Mouse (Mus musculus) kidney, embryonic 14.5 days (tissue): ENCODE measurements around the gene Efcab3. TPM values are rescaled to one million over a fixed set of nuclear protein-coding genes. Genes with fewer than 3 reads are reported as not detected.

Source experiments
- ATAC-seq: fragments of 200-750 bp; cut with Nextera tagmentation; 2 replicates; pipeline ENCODE4 v1.8.0; 2017; ENCODE audit warnings: moderate number of reproducible peaks, mild to moderate bottlenecking, moderate TSS enrichment, moderate library complexity; ENCODE audit not compliant: low FRiP score, low TSS enrichment
- H3K27ac ChIP-seq: fragments of 300-500 bp; sonication (generic); 2 replicates; pipeline ENCODE4 v1.5.1; 2014; ENCODE audit warnings: low read depth, mild to moderate bottlenecking, low read length, moderate library complexity, mixed read lengths
- H3K27me3 ChIP-seq: fragments of 300-500 bp; sonication (generic); 2 replicates; pipeline ENCODE4 v1.6.1; 2014; ENCODE audit warnings: mild to moderate bottlenecking, low read length; ENCODE audit not compliant: control insufficient read depth, insufficient read depth
- H3K36me3 ChIP-seq: fragments of 300-500 bp; sonication (generic); 2 replicates; pipeline ENCODE4 v1.6.1; 2014; ENCODE audit warnings: low read length, mixed read lengths; ENCODE audit not compliant: control insufficient read depth, insufficient read depth
- H3K4me1 ChIP-seq: fragments of 300-500 bp; sonication (generic); 2 replicates; pipeline ENCODE4 v1.6.1; 2014; ENCODE audit warnings: low read length, mixed read lengths; ENCODE audit not compliant: control insufficient read depth, insufficient read depth
- H3K4me2 ChIP-seq: fragments of 300-500 bp; sonication (generic); replicated peaks from 2 replicates; pipeline ENCODE4 v1.6.1; 2014; ENCODE audit warnings: low read depth, mild to moderate bottlenecking, low read length
- H3K4me3 ChIP-seq: fragments of 300-500 bp; sonication (generic); 2 replicates; pipeline ENCODE4 v1.5.1; 2014; ENCODE audit warnings: mild to moderate bottlenecking, low read length
- H3K9ac ChIP-seq: fragments of 300-500 bp; sonication (generic); 2 replicates; pipeline ENCODE4 v1.6.1; 2014; ENCODE audit warnings: low read depth, mild to moderate bottlenecking, low read length, moderate library complexity
- H3K9me3 ChIP-seq: fragments of 300-500 bp; sonication (generic); 2 replicates; pipeline ENCODE4 v1.6.1; 2016; ENCODE audit warnings: low read length; ENCODE audit not compliant: control insufficient read depth
- WGBS: fragments of 180-500 bp; shearing (Covaris S2); extraction: QIAGEN DNeasy Blood & Tissue Kit; methylation state at CpG from one replicate; pipeline ENCODE4 v1.1.7; 2014; 5-methylcytosine and 5-hydroxymethylcytosine counted together
- polyA plus RNA-seq: library from polyadenylated mRNA; unstranded; fragments of >200 nt; fragmentation: Nextera tagmentation; extraction: Ambion mirVana; gene quantifications from 2 replicates; pipeline ENCODE4 v1.2.1, GENCODE M21; 2014

Gene Efcab3
- polyA plus RNA-seq, 1 experiment from 2014 or later: 0.99 TPM

DNA sequence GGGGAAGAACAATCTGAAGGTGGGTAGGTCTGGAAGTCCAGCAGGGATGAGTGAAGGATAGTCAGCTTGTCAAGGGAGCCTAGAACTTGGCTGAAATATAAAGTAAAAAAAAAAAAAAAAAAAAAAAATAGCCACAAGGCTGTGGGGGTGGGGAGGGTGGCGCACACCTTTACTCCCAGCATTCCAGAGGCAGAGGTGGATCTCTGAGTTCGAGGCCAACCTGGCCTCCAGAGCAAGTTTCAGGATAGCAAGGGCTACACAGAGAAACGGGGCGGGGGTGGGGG is 88.6 kb downstream of the Efcab3 start:
- no peaks in the 10 kb centered on the region for H3K27me3 ChIP-seq
- no peaks in the 10 kb centered on the region for H3K36me3 ChIP-seq
- 0 out of 2 replicates have a peak overlapping the region, but pooled peaks have one; percentile 12 for H3K4me2 ChIP-seq
- no peak for ATAC-seq
- H3K4me1 ChIP-seq: peaks cover 18% of the 10 kb centered on the region
- WGBS: 63% methylated on average over 2 of the region's 4 CpGs
- H3K27ac ChIP-seq: no peak overlapping the region
- H3K4me3 ChIP-seq: no peak overlapping the region
- H3K9me3 ChIP-seq: no peaks in the 10 kb centered on the region
- H3K9ac ChIP-seq: no peak overlapping the region

DNA sequence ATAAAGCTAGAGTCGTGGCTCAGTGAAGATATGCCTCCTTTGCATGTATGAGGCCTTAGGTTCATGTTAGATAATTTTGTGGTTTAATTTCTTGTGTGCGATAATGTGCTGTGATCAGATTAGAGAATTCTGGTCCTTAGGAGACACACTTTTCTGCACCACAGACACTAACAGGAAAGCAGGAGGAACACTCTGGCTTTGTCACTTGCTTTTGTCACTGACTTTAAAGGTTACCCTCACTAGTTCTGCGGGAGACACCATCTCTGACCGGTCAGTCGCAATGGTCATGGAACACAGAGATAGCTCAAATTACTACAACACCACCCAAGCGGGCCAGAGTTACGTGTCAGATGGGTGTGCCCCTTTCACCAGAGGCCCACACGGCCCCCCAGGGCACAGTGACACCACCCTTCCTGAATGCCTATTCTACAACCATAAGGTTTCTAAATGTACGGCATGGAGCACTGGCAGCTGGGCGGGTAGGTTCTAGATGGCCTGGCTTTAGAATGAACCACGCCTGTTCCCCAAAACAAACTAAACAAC is 89.0 kb downstream of the Efcab3 start:
- Histone ChIP-seq H3K9ac (no peak overlapping the region), H3K4me2 (no peak overlapping the region), H3K36me3 (no peaks in the 10 kb centered on the region), H3K4me1 (peaks cover 18% of the 10 kb centered on the region), H3K27me3 (no peaks in the 10 kb centered on the region), H3K27ac (no peak overlapping the region), H3K9me3 (no peaks in the 10 kb centered on the region), H3K4me3 (no peak overlapping the region)
- ATAC-seq: no peak
- WGBS: 63% methylated on average over 11 of the region's 11 CpGs

DNA sequence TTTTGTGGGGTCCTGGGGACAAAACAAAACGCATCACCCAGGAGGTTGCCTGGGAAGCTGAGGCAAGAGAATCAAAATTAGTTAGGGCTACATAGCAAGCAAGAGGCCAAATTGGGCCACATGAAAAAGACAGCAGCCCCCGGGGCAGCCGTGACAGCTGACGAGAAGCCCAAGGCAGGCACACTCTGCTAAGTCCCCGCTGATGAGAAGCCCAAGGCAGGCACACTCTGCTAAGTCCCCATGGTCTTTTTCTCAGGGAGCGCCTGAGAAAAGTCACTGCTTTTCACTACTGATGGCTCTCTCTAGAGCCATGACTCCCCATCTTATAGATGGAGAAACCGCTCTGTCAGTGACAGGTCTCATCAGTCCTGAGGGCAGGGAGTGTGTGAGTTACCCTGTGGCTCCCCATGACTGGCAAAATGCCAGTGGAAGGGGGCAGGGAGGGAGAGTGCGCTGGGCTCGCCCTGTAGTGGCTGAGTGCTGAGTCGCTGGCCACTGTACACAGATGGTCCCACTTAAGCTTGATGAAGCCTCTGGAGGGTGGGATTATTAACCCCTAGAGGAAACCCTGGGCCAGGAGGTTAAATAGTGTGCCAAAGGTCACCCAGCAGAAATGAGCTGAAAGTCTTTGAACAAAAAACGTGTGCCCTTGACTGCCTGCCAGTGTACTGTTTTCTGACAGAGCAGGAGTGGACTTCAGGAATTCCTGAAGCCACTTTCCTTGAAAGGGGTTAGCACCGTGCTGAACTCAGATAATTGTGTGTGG is 89.9 kb downstream of the Efcab3 start:
- Histone ChIP-seq H3K9me3 (no peaks in the 10 kb centered on the region), H3K9ac (no peak overlapping the region), H3K36me3 (no peaks in the 10 kb centered on the region), H3K27ac (no peak overlapping the region), H3K4me3 (no peak overlapping the region), H3K4me2 (no peak overlapping the region), H3K4me1 (peaks cover 18% of the 10 kb centered on the region), H3K27me3 (no peaks in the 10 kb centered on the region)
- WGBS: 24% methylated on average over 12 of the region's 12 CpGs
- ATAC-seq: peak; percentile 80

DNA sequence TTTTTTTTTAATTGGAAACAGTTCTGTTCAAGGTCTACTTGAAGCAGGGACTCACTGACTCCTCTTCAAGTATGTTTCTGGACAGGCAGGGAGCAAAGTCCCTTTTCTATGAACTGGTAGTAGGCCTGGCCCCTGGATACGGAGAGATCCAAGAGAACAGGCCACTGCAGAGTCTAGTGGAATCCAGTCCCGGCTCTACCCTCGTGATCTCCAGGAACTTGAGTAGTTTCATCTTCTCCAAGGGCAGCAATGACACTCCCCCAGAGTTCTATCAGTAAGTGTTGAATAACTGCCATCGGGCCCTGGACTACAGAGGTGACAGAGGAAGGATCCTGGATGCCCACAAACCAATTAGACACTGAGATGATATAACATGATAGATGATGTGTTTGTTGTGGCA is 92.5 kb downstream of the Efcab3 start:
- Histone ChIP-seq H3K27me3 (no peaks in the 10 kb centered on the region), H3K4me1 (peaks cover 18% of the 10 kb centered on the region), H3K9ac (no peak overlapping the region), H3K27ac (no peak overlapping the region), H3K4me2 (no peak overlapping the region), H3K36me3 (no peaks in the 10 kb centered on the region), H3K4me3 (no peak overlapping the region), H3K9me3 (no peaks in the 10 kb centered on the region)
- ATAC-seq: no peak
- 40% methylated on average over 4 of the region's 4 CpGs for WGBS

DNA sequence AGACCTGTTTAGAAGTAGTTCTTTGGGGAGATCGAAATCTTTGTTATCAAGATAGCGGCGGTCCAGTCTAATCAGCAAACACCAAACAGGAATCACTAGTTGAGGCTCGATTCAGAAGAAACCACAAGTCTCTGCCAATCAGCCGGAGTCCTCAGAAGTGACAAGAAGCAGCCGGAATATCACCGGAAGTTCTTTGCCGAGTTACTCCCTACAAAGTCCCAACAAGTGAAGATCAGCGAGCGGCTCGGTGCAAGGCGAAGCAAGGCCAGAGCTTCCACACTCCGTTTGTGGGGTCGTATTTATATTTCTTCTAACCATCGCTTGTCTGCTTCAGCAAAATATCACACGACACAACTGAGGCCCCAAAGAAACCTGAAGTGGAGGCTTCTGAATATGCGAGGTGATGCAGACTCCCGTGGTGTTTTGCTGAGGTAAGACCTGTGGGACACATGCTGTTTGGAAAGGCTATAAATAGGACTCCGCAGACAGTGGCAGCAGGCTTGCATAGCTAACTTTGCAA is 93.4 kb downstream of the Efcab3 start:
- H3K36me3 ChIP-seq: no peaks in the 10 kb centered on the region
- no peak overlapping the region for H3K4me2 ChIP-seq
- no peak overlapping the region for H3K4me3 ChIP-seq
- WGBS: 85% methylated on average over 19 of the region's 19 CpGs
- no peak overlapping the region for H3K9ac ChIP-seq
- H3K27me3 ChIP-seq: no peaks in the 10 kb centered on the region
- H3K27ac ChIP-seq: no peak overlapping the region
- no peaks in the 10 kb centered on the region for H3K9me3 ChIP-seq
- H3K4me1 ChIP-seq: peaks cover 14% of the 10 kb centered on the region
- no peak for ATAC-seq

DNA sequence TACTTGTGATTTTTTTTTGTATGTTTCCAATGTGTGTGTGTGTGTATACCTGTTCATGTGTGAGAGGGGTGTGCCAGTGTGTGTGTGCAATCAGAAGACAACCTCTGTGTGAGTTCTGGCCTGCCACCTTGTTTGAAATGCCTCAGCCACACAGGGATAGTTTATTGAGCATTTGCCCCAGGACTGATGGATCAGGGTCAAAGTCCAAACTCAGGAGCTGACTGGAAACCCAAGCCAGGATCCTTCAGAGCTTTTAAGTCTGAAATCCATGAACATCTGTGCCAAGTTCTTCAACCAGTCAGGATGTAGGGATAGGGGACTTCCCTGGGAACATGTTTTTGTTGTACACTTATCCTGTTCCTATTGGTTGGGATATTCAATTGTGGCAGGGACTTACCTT is 94.7 kb downstream of the Efcab3 start:
- no peaks in the 10 kb centered on the region for H3K36me3 ChIP-seq
- no peak overlapping the region for H3K4me3 ChIP-seq
- peaks cover 7% of the 10 kb centered on the region for H3K4me1 ChIP-seq
- no peak overlapping the region for H3K4me2 ChIP-seq
- no peak for ATAC-seq
- H3K9ac ChIP-seq: no peak overlapping the region
- no peaks in the 10 kb centered on the region for H3K27me3 ChIP-seq
- no peak overlapping the region for H3K27ac ChIP-seq
- H3K9me3 ChIP-seq: peaks cover 7% of the 10 kb centered on the region; the same call in 1 of the 2 replicates

DNA sequence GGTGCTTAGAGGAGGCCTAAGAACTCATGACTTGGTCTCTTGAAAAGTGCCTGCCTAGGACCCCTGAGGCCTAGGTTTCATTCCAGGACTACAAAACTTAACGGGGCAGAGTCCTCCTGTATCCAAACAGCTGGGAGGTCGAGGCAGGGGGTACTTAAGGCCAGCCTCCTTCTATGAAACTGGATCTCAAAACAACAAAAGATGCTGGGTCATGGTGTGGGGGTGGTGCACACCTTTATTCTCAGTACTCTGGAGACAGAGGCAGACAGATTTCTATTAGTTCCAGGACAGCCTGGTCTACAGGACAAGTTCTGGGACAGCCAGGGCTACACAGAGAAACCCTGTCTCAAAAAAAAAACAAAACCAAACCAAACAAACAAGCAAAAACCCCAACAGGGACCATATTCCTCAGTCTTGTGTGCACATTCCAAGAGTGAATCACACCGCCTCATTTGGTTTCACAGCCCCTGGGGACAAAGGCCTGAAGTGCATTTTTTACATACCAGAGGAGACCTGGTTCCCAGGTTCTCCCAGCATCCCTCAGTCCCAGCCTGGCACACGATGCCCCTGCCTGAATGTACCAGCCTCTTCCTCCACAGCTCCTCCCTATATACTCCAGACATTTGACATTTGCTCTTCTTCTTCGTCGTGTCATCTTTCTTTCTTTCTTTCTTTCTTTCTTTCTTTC is 96.4 kb downstream of the Efcab3 start:
- H3K4me2 ChIP-seq: no peak overlapping the region
- no peak overlapping the region for H3K4me3 ChIP-seq
- H3K36me3 ChIP-seq: no peaks in the 10 kb centered on the region
- H3K4me1 ChIP-seq: no peaks in the 10 kb centered on the region
- H3K9ac ChIP-seq: no peak overlapping the region
- 65% methylated on average over 6 of the region's 6 CpGs for WGBS
- ATAC-seq: no peak
- no peak overlapping the region for H3K27ac ChIP-seq
- H3K9me3 ChIP-seq: peaks cover 16% of the 10 kb centered on the region
- H3K27me3 ChIP-seq: no peaks in the 10 kb centered on the region

DNA sequence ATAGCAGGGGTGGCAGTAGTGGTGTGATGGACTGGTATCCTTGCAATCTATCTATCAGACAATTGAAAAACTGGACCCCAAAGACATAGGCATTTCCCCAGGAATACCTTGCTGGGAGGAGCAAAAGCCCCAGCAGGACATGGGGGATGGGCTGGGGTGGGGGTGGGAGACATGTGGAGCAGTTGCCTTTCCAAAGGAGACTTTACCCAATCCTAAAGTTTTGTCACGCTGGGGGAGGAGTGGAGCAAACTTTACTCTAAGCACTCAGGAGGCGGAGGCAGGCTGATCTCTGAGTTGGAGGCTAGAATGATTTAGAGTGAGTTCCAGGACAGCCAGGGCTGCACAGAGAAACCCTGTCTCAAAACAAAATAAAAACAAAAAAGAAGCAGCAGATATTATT is 98.0 kb downstream of the Efcab3 start:
- no peak overlapping the region for H3K4me3 ChIP-seq
- no peak overlapping the region for H3K27ac ChIP-seq
- 92% methylated on average over 2 of the region's 2 CpGs for WGBS
- peaks cover 27% of the 10 kb centered on the region for H3K9me3 ChIP-seq
- no peaks in the 10 kb centered on the region for H3K27me3 ChIP-seq
- no peak overlapping the region for H3K4me2 ChIP-seq
- H3K4me1 ChIP-seq: no peaks in the 10 kb centered on the region
- no peaks in the 10 kb centered on the region for H3K36me3 ChIP-seq
- no peak overlapping the region for H3K9ac ChIP-seq
- ATAC-seq: no peak
